In the genomic region with DNA sequence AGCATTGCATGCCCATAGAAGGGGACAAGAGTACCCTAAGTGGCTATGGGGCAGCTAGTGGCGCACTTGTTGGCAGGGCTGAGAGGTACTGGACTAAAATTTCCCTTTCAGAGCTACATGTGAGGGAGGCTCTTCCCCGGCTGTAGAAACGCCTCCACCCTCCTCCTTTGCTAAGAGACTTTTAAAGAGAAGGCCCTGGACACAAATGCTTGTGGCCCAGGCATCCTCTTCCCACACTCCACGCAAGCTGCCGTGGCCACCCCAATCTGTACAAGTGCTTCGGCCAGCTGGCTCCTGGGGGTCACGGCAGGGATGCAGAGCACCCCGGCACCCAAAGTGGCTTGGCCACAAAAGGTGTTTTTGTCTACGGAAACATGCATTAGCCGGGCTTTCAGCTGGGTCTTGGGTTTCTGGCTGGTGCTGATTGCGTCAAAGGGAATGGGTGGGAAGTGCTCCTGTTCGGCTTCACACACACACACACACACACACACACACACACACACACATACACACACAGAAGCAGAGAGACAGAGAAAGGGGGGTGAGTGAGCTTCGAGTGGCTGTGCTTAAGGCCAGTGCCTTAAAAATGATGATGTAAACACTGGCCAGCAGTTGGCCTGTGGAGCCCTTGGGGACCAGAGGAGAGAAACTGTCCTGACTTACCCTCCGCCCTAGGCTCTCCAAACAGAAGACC, we compare ENCODE assay signal across 9 mouse cellular contexts. TPM values are rescaled to one million over a fixed set of nuclear protein-coding genes. Genes with fewer than 3 reads are reported as not detected.
DNase-seq lines count a peak whose midpoint lies in the region; ATAC-seq lines count a peak whose summit lies in the region.
"Had no signal": no experiment of that assay in that cellular context is flagged by ENCODE, and none has a peak within 500 bp of the region (broad histone marks: within the 10 kb centered on the region; RNA-seq: fewer than 3 reads in every experiment).

No protein-coding gene starts in this region.

- no peak for ATAC-seq in heart, embryonic 12.5 days (ENCODE audit: insufficient number of reproducible peaks, low FRiP score)

- H3K4me1 ChIP-seq in heart, embryonic 12.5 days (replicated peaks) = peaks cover 86% of the 10 kb centered on the region
- peaks cover 45% of the 10 kb centered on the region for H3K4me1 ChIP-seq in limb, embryonic 10.5 days

- no peaks in the 10 kb centered on the region for H3K36me3 ChIP-seq in heart, embryonic 12.5 days
- H3K36me3 ChIP-seq in limb, embryonic 10.5 days = peaks cover 9% of the 10 kb centered on the region

- H3K9me3 ChIP-seq in heart, embryonic 12.5 days (replicated peaks) = no peaks in the 10 kb centered on the region
- no peaks in the 10 kb centered on the region for H3K9me3 ChIP-seq in limb, embryonic 10.5 days (replicated peaks)

- 70% methylated on average over 14 of the region's 14 CpGs for WGBS in heart, embryonic 12.5 days
- 80% methylated on average over 14 of the region's 14 CpGs for WGBS in limb, embryonic 10.5 days

- H3K9ac ChIP-seq in heart, embryonic 12.5 days = peak overlapping the region; percentile 1; the same call in 1 of the 2 replicates

- no peak overlapping the region for H3K4me3 ChIP-seq in heart, embryonic 12.5 days
- H3K4me3 ChIP-seq in limb, embryonic 10.5 days = no peak overlapping the region

- H3K27ac ChIP-seq in heart, embryonic 12.5 days (ENCODE audit: poor library complexity, severe bottlenecking) = peak overlapping the region; percentile 76
- H3K27ac ChIP-seq in limb, embryonic 10.5 days = peak overlapping the region; percentile 34; the same call in 1 of the 2 replicates

- DNase-seq in heart, adult 11 months = peak; percentile 97
- no peak for DNase-seq in heart, postnatal 25 days (ENCODE audit: low spot score)
- DNase-seq in adipocyte (ENCODE audit: low spot score) = peak; percentile 44
- no peak for DNase-seq in limb, embryonic 10.5 days (ENCODE audit: low spot score)
- DNase-seq in B cell, adult 2 months = no peak
- DNase-seq in frontal cortex, postnatal 36 days (ENCODE audit: low spot score in 2 of 2) = no peak
- no peak for DNase-seq in adrenal gland, adult 8-10 months
- DNase-seq: cerebellum, adult 11 months had no signal

- H3K4me2 ChIP-seq in heart, embryonic 12.5 days = no peak overlapping the region

- no peaks in the 10 kb centered on the region for H3K27me3 ChIP-seq in heart, embryonic 12.5 days (replicated peaks)
- no peaks in the 10 kb centered on the region for H3K27me3 ChIP-seq in limb, embryonic 10.5 days (ENCODE audit: low read depth, poor library complexity, severe bottlenecking)

- intact Hi-C loops in heart, postnatal 25 days (cut with DNase I) = no loop called here

RNA-seq across cellular contexts. Expression of gene Atp2a2, which starts 23.4 kb away (rescaled TPM):
- total RNA-seq in heart, postnatal 25 days (2021) = over 10,000 TPM; 10,772 to 12,207 TPM
- polyA plus RNA-seq in heart, embryonic 12.5 days (2016; fragmentation: Nextera tagmentation; extraction: Ambion mirVana) = 414 and 424 TPM in 2 replicates
- polyA plus RNA-seq in limb, embryonic 10.5 days (2016; fragmentation: Nextera tagmentation; extraction: Ambion mirVana) = 39.0 and 42.9 TPM in 2 replicates
- total RNA-seq in adrenal gland, adult 8-10 months (2022) = 100 to 1,000 TPM; 187 to 206 (median 196) TPM

Comparison
In these comparisons a context has a peak if more than half of its experiments do, and no peak if none do; other contexts are left out.
1. DNase-seq: peak in heart, adult 11 months (single experiment) and adipocyte (single experiment); none in heart, postnatal 25 days (single experiment), limb, embryonic 10.5 days (single experiment), B cell, adult 2 months (0 of 2), frontal cortex, postnatal 36 days (0 of 2) and adrenal gland, adult 8-10 months (single experiment).
2. RNA of gene Atp2a2, which starts 23.4 kb away (total RNA-seq): 10,772 to 12,207 TPM in heart, postnatal 25 days; 187 to 206 TPM in adrenal gland, adult 8-10 months; every median in the first group is over 10 times any median in the second.